Mouse (Mus musculus) myocyte (in vitro differentiated cells): ENCODE measurements at regions not wholly inside any gene's neighbourhood (a gene's known extent, or its start where the extent isn't known, plus 50 kb on each side); places are given as distances from the start of the nearest gene placed in this dataset.

Experiments used
- CEBPB ChIP-seq: IDR thresholded peaks from 2 replicates; pipeline ENCODE4 v1.6.1; 2011; ENCODE audit warnings: mild to moderate bottlenecking, moderate library complexity; ENCODE audit not compliant: poor library complexity, insufficient read depth, severe bottlenecking
- POLR2A ChIP-seq: IDR thresholded peaks from one replicate; pipeline ENCODE4 v1.6.1; 2011; ENCODE audit warnings: low read depth, mild to moderate bottlenecking, control low read depth, moderate library complexity; ENCODE audit not compliant: insufficient read length
- POLR2AphosphoS2 ChIP-seq: IDR thresholded peaks from one replicate; pipeline ENCODE4 v1.6.1; 2011; ENCODE audit warnings: low read depth, control low read depth; ENCODE audit not compliant: insufficient read length
- TCF12 ChIP-seq: IDR thresholded peaks from one replicate; pipeline ENCODE4 v1.6.1; 2011; ENCODE audit warnings: mild to moderate bottlenecking, control low read depth; ENCODE audit not compliant: poor library complexity, insufficient read depth, severe bottlenecking

GRCm38 (mm10) chr2:101256464-101256863, 368.1 kb upstream of the Rag2 start:
- TF ChIP-seq POLR2AphosphoS2 = no peak
- no peak for TF ChIP-seq CEBPB
- no peak for TF ChIP-seq POLR2A
- no peak for TF ChIP-seq TCF12
